Mouse (Mus musculus) gastrocnemius, postnatal 4 days (tissue): Measurements from ENCODE around the gene Gga1. TPM values are rescaled to one million over a fixed set of nuclear protein-coding genes. Genes with fewer than 3 reads are reported as not detected.
"Not testable (repeated sequence)": the region's sequence is repeated elsewhere in the genome, so short reads cannot be mapped to it uniquely, and the experiment has no call there.

Source experiments
- DNase-seq, 2 experiments: peaks; one replicate each; pipeline ENCODE4 v3.0.0; 2021 to 2022; ENCODE audit warnings: low spot score in 2 of 2, mixed read lengths in 2 of 2
- total RNA-seq, 2 experiments: library from RNA; stranded (reverse); gene quantifications; 2 replicates each; pipeline ENCODE4 v1.2.3; 2021

Gga1 gene
- total RNA-seq, 2 experiments from 2014 or later: 36.8 to 40.9 TPM

- no peak for DNase-seq
Observed at GRCm38 (mm10) chr15:78872021-78872608, 4.9 kb upstream of the Gga1 start.

GRCm38 (mm10) chr15:78873803-78874435 is 3.1 kb upstream of the Gga1 start:
- no peak for DNase-seq

DNA sequence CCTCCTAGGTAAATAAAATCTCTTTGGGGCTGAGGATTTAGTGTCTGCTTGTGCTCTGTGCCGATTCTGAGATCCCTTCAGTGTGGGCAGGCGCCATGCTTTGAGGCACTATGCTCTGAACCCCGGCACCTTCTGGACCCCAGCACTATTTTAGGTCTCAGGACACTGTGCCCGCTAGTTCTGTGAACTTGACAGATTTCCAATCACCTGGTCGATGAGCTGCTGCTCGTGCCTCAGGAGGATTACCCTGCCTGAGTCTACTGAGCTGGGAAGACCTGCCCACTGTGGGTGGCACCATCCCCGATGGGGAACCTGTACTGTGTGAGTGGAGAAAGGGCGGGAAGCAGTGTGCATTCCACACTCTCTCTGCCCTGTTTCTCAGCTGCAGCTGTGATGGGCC is 2.0 kb upstream of the Gga1 start:
- DNase-seq: no peak

- DNase-seq: no peak
Observed at GRCm38 (mm10) chr15:78875537-78875936, 1.5 kb upstream of the Gga1 start.

- peak in 1 of 2 experiments; percentile 82 for DNase-seq
Observed at GRCm38 (mm10) chr15:78876258-78876696, 713 bp upstream of the Gga1 start.

DNA sequence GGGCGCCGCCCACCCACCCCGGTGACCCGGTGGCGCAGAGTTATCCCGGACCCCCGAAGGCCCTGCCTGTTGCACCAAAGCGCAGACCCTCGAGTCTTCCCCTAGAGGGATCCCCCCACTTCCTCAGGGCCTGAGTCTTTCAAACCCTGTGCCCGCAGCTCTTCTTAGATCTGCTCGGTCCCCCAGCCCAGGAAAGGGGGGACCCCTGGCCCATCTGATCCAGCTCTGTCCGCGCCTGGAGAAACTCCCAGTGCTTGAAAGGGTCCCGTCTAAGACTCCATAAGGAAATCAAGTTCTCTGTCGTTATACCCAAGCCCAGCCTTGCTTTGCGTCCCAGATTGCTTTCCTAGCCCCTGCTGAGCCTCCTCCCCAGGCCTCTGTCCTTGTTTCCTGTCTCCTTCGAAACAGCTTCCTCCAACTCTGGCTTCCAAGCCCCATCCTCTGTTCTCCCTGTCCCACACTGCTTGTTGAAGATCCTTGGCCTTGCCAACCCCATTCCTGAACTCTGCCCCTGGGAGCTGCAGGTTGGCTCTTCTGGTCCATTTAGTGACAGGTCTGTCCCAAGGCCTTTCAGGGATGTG is 910 bp downstream of the Gga1 start:
- peak in 1 of 2 experiments; percentile 32 for DNase-seq

DNA sequence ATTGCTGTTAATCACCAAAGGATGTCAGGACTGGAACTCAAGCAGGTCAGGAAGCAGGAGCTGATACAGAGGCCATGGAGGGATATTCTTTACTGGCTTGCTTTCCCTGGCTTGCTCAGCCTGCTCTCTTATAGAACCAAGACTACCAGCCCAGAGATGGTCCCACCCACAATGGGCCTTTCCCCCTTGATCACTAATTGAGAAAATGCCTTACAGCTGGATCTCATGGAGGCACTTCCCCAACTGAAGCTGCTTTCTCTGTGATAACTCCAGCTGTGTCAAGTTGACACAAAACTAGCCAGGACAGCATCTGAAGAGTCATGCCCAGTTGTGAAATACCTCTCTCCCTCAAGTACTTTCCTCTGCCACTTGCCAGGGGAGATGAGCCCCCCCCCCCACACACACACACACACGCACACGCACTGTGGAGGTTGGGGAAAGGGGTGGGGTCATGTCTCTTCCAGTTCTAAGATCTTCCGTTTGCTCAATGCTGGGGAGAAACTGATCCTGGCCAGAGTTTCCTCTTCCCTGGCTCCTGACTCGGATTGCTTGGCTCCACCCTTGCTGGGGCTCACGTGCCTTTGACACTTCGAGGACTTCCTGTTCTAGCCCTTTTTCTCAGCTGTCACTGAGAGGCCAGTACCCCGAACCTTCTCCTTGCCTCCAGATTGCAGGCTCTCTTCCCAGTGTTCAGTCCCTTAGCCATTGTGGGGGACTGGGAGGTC is 2.0 kb downstream of the Gga1 start:
- not testable (repeated sequence) for DNase-seq

DNA sequence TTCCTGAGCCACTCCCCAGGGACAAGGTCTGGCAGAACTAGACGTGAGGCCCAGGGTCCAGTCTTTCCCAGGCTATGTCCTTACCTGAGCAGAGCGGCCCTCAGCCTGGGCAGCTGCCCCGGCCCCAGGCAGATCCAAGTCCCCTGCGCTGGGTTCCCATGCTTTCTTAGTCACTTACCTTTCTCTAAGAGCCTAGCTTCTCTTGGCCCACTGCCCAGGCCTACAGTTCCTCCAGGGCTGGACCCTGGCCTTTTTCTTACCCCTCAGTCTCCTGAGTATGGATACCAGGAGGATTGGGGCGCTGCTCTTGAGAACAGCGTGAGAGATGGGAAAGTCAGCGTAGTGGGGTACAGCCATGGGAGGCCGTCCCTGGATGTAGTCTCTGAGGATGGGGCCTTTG is 3.4 kb downstream of the Gga1 start:
- no peak for DNase-seq

DNA sequence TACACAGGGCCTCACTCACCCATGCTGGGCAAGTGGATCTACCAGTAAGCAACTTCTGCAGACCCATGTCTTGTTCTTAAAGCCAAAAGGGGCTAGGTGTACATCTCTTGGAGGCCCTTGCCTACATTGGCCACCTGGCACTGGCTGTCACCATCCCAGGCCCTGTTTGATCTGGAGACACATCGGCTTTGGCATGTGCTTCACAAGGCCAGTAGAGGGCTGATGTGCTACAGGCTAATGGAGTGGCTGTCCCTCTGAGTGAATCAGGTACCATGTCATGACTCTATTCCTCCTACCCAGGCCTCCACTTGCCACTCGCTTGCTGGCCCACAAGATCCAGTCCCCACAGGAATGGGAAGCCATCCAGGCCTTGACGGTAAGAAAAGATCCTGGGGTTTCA is 4.8 kb downstream of the Gga1 start:
- DNase-seq: no peak

- DNase-seq: no peak
Observed at GRCm38 (mm10) chr15:78889401-78889853, 12.4 kb downstream of the Gga1 start.

DNA sequence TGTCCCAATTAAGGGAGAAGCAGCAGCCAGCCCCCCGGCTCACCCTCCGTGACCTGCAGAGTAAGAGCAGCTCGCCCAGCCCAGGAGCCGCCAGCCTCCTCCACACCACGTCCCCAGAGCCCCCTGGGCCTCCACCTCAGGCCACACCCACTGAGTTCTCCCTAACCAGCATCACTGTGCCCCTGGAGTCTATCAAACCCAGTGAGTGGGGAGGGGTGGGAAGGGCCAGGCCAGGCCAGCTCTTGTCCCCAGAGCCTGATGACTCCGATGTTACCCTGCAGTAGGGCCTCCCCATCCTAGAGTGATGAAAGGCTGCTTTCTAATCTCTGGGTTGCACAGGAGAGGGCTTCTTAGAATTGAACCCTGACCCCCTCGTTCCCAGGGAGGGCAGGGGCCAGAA is 15.4 kb downstream of the Gga1 start:
- DNase-seq: no peak

GRCm38 (mm10) chr15:78894726-78895125 is 17.7 kb downstream of the Gga1 start:
- DNase-seq: no peak

DNA sequence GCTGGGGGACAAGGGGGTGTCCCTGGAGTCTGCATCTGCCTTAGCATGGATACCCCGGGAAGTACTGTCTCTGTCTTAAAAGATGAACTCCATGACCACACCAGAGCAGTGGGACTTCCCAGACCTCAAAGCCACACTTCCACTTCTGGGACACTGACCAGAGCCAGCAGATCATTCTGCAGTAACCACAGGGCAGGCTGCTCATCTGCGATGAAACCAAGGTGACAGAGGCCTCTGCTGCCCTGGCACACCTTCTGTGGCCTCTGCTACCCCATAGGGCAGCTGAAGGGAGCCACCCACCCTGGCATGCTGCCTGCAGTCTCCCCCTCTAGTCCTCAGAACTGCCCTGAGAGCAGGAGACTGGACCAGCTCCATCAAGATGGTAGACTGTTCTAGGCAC is 18.8 kb downstream of the Gga1 start:
- DNase-seq: no peak

GRCm38 (mm10) chr15:78896149-78896548 is 19.2 kb downstream of the Gga1 start:
- DNase-seq: no peak

DNA sequence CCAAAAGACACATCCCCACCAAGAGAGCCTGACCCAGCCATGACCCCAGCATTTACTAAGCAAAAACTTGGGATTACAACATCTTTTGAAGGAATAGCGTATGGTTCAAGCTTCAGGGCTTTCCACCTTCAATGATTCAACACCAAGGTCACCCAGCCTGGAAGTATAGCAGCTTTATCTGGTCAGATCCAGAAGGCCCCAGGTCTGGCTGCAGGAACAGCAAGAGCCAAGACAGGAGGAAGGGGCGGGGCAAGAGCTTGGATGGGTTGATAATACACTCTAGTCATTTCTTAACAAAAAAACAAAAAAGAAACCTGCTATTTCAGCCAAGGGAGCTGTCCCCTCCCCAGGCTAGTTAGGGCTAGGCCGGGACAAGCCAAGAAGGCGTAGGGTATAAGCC is 20.5 kb downstream of the Gga1 start:
- no peak for DNase-seq

DNA sequence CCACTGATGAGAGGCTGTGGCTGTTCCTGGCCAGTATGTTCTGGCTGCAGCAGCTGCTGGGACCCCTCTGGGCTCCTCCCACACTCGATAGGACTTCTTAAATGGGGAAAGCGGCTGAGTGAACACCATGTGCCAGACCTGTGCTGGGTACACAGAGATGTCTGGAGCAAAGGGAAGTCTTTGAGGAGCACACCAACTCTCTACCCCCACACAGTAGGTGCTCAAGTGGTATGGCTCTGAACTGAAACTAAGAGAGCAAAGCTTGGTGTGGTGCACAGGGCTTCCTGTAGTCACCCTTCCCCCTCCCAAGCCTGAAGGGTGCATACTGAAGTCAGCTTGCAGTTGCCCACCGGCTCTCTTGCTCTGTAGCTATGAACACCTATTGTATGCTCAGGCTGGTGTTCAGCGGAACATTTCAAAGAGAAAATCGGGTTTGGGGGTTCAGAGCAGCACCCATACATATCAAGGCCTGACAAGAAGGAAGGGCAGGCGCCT is 21.6 kb downstream of the Gga1 start:
- no peak for DNase-seq

DNA sequence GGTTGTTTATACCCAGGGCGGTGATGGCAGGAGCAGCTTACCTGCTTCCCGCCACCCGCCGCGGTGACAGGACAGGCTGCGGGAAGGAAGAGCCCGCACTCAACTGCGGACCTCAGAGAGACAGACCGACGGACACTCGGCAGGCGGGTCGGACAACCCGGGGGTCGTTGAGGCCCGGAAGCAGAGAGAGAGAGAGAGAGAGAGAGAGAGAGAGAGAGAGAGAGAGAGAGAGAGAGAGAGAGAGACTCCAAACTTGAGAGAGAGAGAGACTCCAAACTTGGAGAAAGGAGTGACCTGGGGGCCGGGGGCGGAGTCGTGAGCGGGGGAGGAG is 22.4 kb downstream of the Gga1 start, which contains the start of gene Gm49510:
TSS of gene Gm49510 (plus strand) at position 259 of the 331 bp plus-strand sequence.
- DNase-seq: no peak

DNA sequence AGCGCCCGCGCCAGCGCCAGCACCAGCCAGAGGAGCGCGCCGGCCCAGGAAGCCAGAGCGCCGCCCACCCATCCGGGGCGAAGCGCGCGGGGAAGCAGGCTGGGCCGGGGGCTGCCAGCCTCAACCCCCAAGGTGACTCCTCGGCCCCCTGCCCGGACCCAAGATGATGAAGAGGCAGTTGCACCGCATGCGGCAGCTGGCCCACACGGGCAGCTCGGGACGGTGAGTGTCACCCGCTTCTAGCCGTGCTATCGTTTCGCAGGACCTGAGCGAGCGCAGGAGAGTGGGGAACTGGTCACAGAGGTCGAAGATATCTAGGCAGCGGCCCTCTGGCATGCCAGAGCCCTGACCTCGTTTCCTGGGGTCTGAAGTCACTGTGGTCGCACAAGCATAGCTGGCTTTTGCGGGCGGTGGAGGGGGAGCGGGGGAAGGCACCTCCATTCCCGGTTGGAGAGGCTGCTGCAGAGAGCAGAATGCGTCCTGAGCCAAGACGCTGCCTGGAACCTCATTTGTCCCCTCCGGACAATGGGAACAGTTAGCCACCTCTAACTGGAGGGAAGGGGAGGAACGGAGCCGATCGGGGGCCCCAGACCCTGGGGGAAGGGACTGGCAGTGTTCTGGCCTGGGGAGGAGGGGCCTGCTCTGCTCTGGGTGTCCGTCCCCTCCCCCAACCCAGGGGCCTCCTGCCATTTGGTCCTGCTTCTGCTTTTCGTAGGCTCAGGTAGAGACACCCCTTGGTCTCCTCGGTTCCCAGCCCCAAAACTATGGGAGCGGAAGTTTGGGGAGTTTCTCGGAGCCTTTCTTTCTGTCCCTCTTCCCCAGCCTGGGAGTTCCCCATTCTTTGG is 23.0 kb downstream of the Gga1 start, which contains the start of gene Sh3bp1:
TSS of gene Sh3bp1 (plus strand) at position 29 of the 845 bp plus-strand sequence.
- DNase-seq: peak; percentile 65 to 77

- no peak for DNase-seq
Observed at GRCm38 (mm10) chr15:78900585-78901421, 23.8 kb downstream of the Gga1 start.

- DNase-seq: no peak
Observed at GRCm38 (mm10) chr15:78901422-78901789, 24.4 kb downstream of the Gga1 start.
